Mouse (Mus musculus) megakaryocyte progenitor cell, adult 5-6 weeks (primary cell): ENCODE data around the gene Doc2g. TPM values are rescaled to one million over a fixed set of nuclear protein-coding genes. Genes with fewer than 3 reads are reported as not detected.
A peak's percentile ranks its signal among the peaks of the same experiment; 100 is the strongest.

ENCODE experiments used
- ATAC-seq: replicated peaks from 2 replicates; pipeline ENCODE4 v1.8.0; 2016; ENCODE audit warnings: mild to moderate bottlenecking, moderate TSS enrichment, inconsistent platforms; ENCODE audit not compliant: poor library complexity
- total RNA-seq, 2 experiments: library from RNA; stranded (forward) in 1 of 2; stranded (reverse) in 1 of 2; fragments of 157-497, 149-512 nt in 1 of 2; fragments of 200-1000 nt in 1 of 2; gene quantifications; 2 replicates each; pipeline versions ENCODE4 v1.2.3 to v1.2.4; 2015 to 2017

Gene Doc2g
- total RNA-seq, 2 experiments from 2014 or later = 1.6 to 2.9 TPM

DNA sequence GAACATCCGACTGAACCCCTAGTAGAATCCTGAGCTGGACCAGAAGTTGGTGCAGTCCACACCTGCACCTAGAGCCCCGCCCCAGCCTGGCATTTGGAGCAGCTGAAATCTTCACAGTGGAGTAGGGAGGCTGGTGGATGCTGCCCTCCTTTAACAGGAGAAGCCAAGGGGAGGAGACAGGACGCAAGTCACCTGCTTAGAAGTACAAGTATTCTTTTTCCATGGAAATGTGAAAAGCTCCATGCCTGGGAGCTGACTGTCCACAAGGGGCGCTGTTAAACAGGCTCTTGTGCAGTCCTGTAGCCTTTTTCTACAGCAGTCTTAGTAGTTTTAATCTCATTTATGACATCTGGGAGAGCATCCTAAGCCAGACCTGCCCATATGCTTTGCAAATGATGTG is 14.4 kb upstream of the Doc2g start:
- ATAC-seq = no peak

DNA sequence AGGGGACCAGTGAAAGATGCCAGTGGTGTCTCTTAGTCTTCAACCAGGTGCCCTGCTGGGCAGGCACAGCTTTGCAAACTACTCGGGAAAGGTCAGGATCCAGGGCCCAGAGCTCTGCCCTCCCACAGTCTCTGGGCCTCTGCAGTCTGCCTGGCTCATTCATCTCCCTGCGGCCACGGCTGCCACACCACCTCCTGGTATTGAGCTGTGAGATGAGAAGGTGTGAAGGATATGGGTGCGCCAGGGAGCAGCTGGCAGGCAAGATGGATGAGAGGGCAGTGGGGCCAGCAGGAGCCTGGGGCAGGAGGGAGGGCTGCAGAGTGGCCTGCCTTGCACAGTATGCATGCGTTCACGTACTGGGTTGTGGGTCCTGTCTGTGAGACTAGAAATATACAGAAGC is 12.3 kb upstream of the Doc2g start:
- no peak for ATAC-seq

DNA sequence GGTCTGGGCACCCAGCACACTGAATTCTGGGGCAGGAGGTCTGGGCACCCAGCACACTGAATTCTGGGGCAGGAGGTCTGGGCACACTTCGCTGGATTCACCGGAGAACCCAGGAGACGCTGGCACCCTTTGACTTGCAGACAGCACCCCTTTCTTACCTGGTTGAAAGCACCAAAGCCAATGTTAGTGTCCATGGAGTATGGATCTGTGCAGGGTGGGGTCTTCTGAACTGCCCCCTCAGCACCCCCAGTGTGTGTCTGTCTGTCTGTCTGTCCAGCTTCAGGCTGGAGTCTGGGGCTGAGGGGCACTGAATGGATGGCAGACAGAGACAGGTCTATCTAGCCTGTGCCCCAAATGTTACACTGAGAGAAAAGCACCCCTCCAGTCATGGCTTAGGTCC is 11.6 kb upstream of the Doc2g start:
- ATAC-seq = no peak

DNA sequence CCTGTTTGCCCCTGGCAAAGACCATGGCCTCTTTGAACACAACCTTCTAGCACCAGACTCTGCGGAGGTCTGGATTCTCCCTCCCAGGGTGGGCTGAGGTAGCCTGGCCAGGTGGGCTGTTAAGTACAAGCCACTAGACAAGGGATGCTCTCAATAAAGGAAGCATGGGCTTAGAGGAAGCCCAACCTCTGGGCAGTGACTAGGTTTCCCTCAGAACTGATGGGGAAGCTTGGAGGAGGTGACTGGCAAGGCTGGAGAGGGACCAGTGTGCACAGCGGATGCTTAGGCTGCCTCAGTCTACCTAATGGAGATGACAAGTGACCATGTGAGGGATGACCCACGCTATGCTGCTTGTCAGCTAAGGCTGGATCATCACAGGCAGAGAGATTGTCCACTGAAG is 11.1 kb upstream of the Doc2g start:
- no peak for ATAC-seq

DNA sequence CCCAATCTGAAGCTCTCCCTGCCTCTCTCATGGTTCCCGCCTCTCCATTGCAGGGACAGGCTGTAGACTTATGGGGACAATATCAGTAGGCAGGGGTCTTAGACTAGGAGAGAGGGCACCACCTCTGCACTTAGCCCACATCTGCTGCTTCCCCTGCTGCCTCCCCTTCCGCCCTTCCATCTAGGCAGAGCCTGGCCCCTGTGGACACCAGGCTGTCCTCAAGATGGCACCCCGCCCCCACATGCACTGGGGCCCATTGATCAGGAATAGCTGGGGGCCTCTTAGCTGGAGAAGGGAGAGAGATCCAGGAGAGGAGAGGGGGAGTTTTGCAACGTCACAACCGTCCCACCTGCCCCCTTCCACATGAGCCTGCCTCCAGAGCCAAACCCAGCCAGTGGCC is 10.7 kb upstream of the Doc2g start, which contains the start of gene Tbx10:
TSS of gene Tbx10 (plus strand) at position 337 of the 400 bp plus-strand sequence.
- no peak for ATAC-seq

DNA sequence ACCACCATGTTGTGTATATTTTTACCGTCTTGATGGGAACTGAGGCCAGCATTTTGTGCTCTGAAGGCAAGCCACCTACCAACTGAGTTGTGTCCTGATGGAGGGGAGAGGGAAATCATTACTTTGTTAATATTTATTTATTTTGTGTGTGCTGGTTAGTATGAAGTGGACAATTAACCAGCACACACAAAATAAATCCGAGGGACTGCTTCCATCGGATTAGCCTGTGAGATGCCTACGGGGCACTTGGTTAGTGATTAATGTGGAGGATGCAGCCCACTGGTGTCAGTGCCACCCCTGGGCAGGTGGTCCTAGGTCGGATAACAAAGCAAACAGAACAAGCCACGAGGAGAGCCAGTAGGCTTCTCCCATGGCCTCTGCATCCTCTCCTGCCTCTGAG is 8.2 kb upstream of the Doc2g start:
- no peak for ATAC-seq

DNA sequence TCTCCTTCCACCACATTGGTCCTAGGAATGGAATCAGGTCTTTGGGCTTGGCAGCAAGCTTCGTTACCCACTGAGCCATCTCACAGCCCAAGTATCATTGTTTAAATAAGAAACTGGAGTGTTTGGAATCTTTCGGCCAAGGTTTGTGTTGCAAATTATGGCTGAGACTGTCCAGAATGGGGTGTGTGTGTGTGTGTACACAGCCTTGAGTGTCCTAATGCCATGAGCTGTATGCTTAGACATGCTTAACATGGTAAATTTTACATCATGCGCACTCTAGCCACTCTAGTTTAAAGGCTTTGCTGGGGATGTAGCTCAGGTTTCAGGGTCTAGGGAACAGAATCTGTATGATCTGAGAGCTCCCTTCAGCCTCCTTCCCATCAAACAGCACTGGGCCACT is 7.6 kb upstream of the Doc2g start:
- no peak for ATAC-seq

DNA sequence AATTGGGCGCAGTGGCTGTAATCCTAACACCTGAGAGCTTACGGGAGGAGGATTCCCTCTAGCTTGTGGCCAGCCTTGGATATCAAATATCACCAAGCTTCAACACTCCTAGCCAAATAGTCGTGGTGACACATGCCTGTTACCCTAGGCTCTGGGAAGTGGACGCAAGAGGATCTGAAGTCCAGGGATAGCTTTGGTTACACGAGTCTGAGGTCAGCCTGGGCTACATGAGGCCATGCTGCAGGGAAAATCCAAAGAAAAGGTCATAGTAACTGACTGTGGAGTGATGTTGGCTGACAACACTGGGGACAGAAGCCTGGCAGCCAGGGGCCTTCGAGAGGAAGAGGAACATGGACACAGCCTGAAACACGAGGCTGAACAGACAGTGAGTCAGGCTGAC is 7.0 kb upstream of the Doc2g start:
- ATAC-seq = no peak

DNA sequence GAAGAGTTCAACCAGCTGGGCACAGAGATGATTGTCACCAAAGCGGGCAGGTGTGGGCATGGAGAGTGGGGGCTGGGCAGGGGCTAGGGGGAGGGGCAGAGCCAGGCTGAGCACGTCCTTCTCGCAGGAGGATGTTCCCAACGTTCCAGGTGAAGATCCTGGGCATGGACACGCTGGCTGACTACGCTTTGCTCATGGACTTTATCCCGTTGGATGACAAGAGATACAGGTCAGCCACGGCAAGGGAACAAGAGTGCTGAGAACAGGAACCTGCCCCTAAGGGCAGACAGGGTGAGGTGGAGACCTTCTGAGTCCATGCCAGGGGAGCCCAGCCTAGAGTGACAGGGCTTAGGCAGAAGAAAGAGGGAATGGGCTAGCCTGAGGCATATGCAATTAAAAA is 6.4 kb upstream of the Doc2g start:
- ATAC-seq = no peak

DNA sequence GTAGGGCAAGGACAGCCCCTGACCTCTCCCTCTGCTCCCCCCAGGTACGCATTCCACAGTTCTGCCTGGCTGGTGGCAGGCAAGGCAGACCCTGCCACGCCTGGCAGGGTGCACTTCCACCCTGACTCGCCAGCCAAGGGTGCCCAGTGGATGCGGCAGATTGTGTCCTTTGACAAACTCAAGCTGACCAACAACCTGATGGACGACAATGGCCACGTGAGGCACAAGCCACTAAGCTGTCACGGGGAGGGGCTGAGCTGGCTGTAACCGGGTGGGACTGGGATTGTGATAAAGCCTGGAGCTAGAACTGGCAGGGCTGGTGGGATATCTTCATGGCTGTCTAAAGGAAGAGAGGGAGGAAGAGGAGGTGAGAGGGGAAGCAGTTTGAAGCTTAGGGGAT is 5.9 kb upstream of the Doc2g start:
- ATAC-seq = no peak

DNA sequence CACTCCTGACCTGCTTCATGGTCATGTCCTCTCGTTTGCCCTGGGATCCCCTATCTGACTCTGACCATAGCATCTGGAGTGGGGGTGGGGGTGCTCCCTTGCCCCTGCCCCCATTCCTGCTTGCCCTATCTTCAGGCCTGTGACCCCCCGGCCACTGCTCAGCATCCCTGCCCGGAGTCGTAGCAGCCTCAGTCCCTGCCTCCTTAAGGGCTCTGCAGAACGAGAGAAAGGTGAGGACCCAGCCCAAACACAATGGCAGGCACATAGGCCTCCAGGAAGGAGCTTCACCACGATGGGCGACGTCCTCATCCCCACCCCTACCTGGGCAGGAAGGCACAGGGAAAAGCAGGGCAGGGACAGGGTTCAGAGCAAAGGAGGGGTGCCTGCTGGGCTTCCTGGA is 4.8 kb upstream of the Doc2g start:
- no peak for ATAC-seq

DNA sequence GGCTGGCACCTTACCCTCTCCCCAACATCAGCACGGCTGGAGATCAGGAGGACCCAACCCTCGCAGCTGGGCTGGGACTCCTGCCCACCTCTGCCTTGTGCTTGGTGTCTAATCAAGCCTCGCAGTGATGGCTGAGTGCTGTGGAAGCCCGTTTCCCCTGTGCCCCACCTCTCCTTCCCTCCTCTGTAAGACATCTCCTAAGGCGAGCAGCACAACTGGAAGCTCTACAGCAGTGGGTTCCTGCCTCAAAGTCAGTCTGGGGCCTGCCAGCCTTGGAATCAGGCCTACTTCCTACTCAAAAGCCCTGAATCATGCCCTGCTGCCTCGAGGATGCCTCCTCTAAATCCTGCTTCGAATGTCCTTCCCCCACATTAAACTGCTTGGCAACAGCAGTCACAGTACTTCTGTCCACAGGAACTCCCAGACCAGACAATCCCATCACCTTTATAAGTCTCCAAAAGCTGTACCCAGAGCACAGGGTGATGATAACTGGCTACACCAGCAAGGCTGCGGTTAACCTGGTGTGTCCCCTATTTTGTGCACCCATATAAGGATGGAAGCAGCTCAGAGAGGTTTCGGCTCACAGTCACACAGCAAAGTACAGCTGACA is 3.9 kb upstream of the Doc2g start:
- no peak for ATAC-seq

DNA sequence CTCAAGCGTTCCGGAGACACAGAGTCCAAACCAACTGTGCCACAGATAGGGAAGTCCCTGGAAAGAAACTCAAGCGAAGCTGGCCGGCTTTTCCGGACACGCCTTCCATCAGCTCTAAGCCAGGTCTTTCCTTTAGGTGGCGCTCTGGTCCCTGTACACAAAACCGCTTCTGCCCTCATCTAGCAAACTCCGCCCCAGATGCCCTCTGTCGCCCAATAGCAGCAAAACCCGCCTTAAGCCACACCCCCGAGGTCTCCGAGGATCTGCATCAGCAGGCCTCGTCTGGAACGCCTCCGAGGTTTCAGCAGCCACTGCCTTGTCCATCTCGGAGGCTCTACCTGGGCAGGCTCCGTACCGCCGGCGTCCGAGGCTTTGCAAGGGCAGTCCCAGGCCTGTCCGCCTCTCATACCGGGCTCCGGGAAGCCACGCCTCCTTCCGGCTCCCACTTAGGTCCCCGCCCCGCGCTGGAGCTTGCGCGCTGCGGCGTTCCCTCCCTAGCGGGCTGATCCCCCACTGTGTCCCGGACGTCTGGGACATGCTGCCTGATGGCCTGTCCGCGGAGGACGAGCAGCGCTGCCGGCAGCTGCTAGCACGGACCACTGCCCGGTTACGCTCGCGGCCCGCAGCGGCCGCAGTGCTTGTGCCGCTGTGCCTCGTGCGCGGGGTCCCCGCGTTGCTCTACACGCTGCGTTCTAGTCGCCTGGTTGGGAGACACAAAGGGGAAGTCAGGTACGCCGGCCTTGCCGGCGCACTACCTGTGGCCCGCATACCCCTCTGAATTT is 2.8 kb upstream of the Doc2g start, which contains the start of the genes Nudt8 and Gm49405:
TSS of gene Nudt8 (plus strand) at position 462 of the 782 bp plus-strand sequence.
TSS of gene Gm49405 (plus strand) at position 508 of the 782 bp plus-strand sequence.
- ATAC-seq = peak; percentile 90

DNA sequence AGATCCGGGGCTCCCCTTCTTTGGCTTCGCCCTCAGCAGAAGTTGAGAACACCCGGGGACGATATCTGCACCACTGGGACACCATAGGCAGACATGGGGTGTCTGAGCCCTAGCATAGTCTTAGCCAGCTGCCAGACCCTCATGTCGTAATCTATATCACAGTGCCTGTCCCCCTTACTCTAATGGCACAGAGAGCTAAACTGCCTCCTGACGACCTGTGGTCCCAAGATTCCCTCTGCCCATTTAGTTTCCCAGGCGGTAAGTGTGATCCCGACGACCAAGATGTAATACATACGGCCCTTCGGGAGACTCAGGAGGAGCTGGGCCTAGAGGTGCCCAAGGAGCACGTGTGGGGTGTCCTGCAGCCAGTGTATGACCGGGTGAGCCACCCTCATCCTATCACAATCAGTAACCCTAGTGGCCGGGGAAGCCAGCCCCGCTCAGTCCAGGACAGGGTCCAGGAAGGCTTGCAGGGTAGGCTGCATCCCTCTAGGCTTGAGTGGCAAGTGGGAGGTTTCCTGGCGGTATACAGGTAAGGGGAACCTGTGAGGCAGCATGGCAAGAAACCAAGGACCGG is 2.1 kb upstream of the Doc2g start:
- ATAC-seq = no peak

DNA sequence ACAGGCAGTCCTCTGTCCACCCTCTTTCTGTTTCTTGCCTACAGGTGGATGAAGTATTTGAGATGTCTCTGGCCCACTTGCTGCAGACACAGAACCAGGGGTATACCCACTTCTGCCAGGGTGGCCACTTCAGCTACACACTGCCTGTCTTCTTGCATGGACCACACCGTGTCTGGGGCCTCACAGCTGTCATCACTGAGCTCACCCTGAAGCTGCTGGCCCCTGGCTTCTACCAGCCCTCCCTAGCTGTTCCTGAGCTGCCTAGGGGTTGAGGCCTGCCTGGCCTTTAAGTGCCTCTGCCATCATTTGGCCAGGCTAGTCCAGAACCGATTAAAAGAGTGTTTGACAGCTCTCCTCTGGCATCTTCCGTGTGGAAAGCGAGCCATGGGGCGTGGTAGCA is 1.4 kb upstream of the Doc2g start:
- ATAC-seq = no peak

DNA sequence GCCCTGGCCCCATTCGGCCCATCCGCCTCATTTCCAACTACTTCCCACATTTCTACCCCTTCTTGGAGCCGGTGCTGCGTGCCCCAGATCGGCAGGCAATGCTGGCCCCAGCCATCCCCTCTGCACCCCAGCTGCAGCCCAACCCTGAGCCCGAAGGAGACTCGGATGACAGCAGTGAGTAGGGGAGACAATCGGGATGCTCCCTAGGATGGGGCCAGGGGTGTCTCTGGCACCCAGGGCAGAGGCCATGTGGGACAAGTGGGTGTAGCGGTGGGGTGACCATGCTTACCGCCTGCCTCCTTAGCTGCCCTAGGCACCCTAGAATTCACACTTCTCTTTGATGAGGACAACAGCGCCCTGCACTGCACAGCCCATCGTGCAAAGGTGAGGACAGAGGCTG is 528 bp downstream of the Doc2g start:
- no peak for ATAC-seq

DNA sequence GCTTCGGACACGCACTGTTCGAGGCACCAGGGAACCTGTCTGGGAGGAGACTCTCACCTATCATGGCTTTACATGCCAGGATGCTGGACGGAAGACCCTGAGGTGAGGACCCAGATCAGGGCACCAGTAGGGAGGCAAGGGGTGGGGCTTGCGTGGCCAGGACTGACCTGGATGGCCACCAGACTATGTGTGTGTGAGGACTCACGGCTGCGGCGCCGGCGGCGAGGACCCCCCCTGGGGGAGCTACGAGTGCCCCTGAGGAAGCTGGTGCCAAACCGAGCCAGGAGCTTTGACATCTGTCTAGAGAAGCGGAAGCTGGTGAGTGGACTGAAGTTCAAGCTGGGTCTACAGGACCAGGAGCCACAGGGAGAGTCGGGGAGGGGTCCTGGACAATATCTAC is 1.2 kb downstream of the Doc2g start:
- no peak for ATAC-seq

DNA sequence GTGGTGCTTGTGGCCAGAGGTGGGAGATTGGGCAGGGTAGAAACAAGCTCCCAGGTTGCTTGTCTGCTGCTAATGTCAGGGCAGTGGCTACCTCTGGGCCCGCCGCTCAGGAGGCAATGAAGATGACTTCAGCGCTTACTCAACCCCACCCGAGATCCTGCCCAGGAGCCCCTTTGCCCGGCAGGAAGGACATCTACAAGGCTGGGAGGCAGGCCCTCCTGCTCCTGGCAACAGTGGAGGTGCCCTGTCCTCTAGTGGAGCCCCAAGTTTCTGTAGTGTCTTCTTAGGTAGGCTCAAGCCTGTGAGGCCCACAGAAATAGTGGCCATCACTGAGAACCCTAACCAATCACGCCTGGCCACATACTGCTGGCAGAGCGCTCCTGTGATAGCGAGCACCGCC is 2.0 kb downstream of the Doc2g start:
- ATAC-seq = no peak

DNA sequence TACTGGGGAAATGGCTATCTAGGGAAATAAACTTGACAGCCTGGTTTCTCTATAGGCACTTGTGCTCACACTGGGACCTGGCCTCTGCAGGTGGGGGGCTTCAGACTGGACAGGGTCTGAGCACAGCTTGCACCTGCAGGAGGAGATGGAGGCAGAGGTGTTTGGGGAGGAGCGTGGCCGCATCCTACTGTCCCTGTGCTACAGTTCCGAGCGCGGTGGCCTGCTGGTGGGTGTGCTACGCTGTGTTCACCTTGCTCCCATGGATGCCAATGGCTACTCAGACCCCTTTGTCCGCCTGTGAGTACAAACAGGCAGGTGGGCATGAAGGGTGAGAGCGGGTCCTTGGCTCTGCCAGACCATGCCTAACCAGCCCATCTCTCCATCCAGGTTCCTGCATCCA is 2.9 kb downstream of the Doc2g start:
- no peak for ATAC-seq

DNA sequence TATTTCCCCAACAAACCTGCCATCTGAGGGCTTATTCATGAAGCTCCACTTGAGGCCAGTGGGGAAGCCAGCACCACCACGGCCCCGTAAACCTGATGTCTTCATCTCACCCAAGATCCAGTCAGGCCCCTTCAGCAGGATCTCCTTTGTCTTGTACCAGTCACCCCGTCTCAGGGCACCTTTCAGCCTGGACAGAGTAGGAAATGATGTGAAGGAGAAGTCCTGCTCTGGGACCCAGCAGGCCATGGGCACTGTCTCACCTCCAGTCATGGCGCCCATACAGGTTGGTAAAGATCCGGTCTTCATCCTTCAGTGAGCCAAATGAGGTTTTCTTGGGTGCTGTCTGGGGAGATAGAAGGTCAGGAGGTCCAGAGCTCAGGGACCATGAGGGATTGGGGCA is 8.0 kb downstream of the Doc2g start:
- no peak for ATAC-seq

DNA sequence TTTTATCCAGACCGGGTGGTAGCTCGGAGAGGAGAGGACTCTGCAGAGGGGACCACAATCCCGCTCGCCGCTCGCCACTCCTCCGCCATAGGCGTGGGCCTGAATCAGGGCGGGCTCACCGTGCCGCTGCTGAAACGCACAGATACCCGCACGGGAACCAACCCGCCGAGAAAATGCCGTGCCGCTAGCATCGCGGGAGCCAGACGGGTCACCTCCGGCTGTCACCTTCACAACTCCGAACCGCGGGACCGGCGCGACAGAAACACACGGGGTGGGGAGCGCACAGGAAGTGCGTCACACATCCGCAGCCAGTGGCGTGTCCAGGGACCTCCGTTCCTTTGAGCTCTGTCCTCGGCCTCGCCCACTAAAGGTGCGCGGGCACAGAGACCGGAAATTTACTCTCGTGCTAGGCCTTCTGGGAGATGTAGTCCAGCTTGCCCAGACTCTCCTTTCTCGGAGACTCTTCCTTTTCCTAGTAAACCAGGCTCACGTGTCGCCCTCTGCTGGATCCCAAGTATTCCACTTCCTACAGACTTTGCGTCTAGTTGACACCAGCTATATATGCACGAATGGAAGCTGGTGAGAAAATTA is 9.4 kb downstream of the Doc2g start, which contains the start of gene Ndufv1:
TSS of gene Ndufv1 (minus strand) at position 375 of the 591 bp plus-strand sequence.
- peak; percentile 96 for ATAC-seq

DNA sequence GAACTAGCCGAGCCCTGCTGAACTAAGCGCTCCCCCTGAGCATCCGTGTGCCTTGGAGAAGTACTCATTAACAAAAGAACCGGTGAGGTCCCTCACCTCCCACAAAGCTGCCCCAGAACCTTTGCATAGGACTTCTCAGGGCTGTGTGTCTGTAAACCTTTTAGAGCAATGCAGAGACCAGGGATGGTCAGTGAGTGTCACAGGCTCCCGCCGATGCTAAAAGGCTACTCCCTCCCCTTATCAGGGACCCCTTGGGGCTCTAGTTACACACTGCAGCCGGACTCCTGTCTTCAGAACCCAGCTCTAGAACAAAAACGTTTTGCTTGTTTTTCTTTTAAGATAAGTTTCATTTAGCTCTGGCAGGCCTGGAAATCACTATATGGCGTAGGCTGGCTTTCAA is 10.0 kb downstream of the Doc2g start:
- ATAC-seq = peak; percentile 10; the same call in 1 of the 2 replicates
